Mouse (Mus musculus) brain, embryonic 14.5 days (tissue): Measurements from ENCODE around the gene Rrp1b. TPM values are rescaled to one million over a fixed set of nuclear protein-coding genes. Genes with fewer than 3 reads are reported as not detected.
A peak's percentile ranks its signal among the peaks of the same experiment; 100 is the strongest.
"Not testable (repeated sequence)": the region's sequence is repeated elsewhere in the genome, so short reads cannot be mapped to it uniquely, and the experiment has no call there.

Experiments used
- DNase-seq: peaks from one replicate; pipeline ENCODE4 v3.0.0-alpha.2; 2011; ENCODE audit warnings: low read depth
- CTCF ChIP-seq: fragments of 200-500 bp; IDR thresholded peaks from 2 replicates; pipeline ENCODE4 v1.5.1; 2012; ENCODE audit warnings: inconsistent platforms, mild to moderate bottlenecking, moderate library complexity, borderline replicate concordance; ENCODE audit not compliant: insufficient read depth, insufficient read length; ENCODE audit errors: extremely low read depth
- POLR2A ChIP-seq: fragments of 200-500 bp; IDR thresholded peaks from 2 replicates; pipeline ENCODE4 v1.6.1; 2012; ENCODE audit warnings: mild to moderate bottlenecking, inconsistent platforms, borderline replicate concordance; ENCODE audit not compliant: poor library complexity, insufficient read depth, insufficient read length, severe bottlenecking; ENCODE audit errors: extremely low read depth
- polyA plus RNA-seq: library from polyadenylated mRNA; depleted of rRNA; stranded (reverse); fragments of >200 nt; gene quantifications from 2 replicates; pipeline ENCODE4 v1.2.3, GENCODE M21; 2012; rRNA removed

Gene Rrp1b
- polyA plus RNA-seq, 1 experiment: 30.1 TPM

- TF ChIP-seq POLR2A: no peak
- TF ChIP-seq CTCF: peak; percentile 13; the same call in 1 of the 2 replicates
Observed at GRCm38 (mm10) chr17:32092895-32093294, 57.0 kb downstream of the Rrp1b start.

DNA sequence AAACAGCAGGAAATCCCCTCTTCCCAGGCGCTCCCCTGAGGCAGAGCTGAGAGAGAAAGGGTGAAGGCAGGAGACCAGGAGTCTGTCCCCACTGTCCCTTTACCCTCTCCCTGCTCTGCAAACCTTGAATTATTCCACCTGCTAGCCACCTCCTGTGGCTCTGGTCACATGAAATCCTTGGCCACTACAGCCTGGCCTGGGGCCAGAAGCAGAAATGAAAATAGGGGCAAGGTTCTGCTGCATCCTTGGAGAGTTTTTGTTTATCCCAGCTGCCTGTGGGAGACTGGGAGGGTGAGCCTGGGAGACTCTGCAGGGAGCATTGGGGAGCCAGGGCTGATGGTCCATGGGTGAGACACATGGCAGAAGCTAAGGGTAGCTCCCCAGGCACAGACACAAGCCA is 61.8 kb downstream of the Rrp1b start:
- DNase-seq: no peak
- no peak for TF ChIP-seq CTCF
- TF ChIP-seq POLR2A: no peak

More at GRCm38 (mm10) chr17:32092895-32093294, 57.0 kb downstream of the Rrp1b start:
- no peak for DNase-seq

GRCm38 (mm10) chr17:32098905-32099304 is 63.0 kb downstream of the Rrp1b start:
- DNase-seq: not testable (repeated sequence)

GRCm38 (mm10) chr17:32099574-32099942 is 63.7 kb downstream of the Rrp1b start:
- no peak for DNase-seq

DNA sequence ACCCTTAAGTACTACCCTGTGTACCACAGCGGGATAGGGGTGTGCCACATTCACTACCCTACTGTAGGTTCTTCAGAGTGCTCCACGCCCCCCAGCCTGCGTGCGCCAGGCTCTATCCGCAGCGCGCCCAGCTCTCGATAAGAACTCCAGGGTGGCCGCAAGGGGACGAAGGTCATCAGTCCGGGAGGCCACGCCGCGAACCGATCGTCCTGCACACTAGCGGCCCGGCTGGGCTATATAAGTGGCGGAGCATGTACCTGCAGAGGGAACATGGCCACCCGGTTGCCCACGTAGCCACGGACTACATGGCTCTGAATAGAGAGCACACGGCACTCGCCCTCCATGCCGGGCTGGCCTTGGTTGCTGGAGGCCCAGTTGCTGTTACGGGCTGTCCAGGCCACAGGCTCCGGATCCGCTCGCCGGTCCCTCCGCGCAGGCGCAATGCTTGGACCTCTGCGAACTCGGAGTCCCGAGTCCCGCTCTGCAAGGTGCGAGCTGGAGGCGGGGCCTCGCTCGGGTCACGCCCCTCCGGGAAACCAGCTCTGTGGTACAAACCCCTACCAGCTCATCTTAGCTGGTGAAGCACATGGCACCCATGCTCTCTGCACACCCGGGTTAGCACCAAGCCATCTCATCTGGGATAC is 64.2 kb downstream of the Rrp1b start:
- peak; percentile 79 for DNase-seq
- TF ChIP-seq CTCF (no peak), POLR2A (no peak)

More at GRCm38 (mm10) chr17:32099574-32099942, 63.7 kb downstream of the Rrp1b start:
- TF ChIP-seq POLR2A: no peak
- TF ChIP-seq CTCF: no peak

- DNase-seq: no peak
Observed at GRCm38 (mm10) chr17:32103054-32103453, 67.2 kb downstream of the Rrp1b start.

GRCm38 (mm10) chr17:32106358-32106757 is 70.5 kb downstream of the Rrp1b start:
- no peak for DNase-seq
- TF ChIP-seq CTCF (no peak), POLR2A (no peak)

More at GRCm38 (mm10) chr17:32103054-32103453, 67.2 kb downstream of the Rrp1b start:
- no peak for TF ChIP-seq POLR2A
- TF ChIP-seq CTCF: no peak

DNA sequence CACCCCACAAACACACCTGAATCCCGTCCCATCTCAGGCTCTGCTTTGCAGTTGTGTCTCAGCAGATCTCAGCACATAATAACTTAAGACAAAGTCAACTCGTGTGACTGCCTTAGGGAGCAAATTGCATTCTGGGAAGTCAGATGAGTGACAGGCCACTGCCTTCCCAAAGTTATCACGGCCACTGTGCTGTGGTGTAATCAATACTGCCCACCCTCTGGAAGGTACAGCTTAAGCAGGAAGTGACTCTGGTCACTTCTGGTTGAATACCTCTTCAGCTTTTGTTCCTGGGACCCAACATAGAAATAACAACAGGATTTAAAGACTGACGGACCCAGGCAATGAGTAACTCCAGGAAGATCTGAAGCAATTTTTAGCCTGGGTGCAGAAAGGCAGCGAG is 72.0 kb downstream of the Rrp1b start:
- TF ChIP-seq POLR2A (no peak), CTCF (no peak)
- no peak for DNase-seq

GRCm38 (mm10) chr17:32108320-32109011 is 72.6 kb downstream of the Rrp1b start:
- not testable (repeated sequence) for DNase-seq

GRCm38 (mm10) chr17:32109201-32109940 is 73.5 kb downstream of the Rrp1b start:
- no peak for DNase-seq
- no peak for TF ChIP-seq CTCF
- TF ChIP-seq POLR2A: no peak

GRCm38 (mm10) chr17:32110424-32110823 is 74.5 kb downstream of the Rrp1b start:
- TF ChIP-seq POLR2A (no peak), CTCF (no peak)
- no peak for DNase-seq

- DNase-seq: no peak
- TF ChIP-seq CTCF: no peak
- TF ChIP-seq POLR2A: no peak
Observed at GRCm38 (mm10) chr17:32110980-32111780, 75.3 kb downstream of the Rrp1b start.

Other genes with a start within 250 kb of the Rrp1b start
- 21.2 and 29.9 TPM in 2 replicates for gene Sik1, start 180.3 kb upstream of the Rrp1b start, polyA plus RNA-seq
- 0.49 and 0.55 TPM in 2 replicates for gene Hsf2bp, start 249 bp downstream of the Rrp1b start, polyA plus RNA-seq
- 27.6 and 33.0 TPM in 2 replicates for gene Notch3, start 130.8 kb downstream of the Rrp1b start, polyA plus RNA-seq
- 0.31 and 0.34 TPM in 2 replicates for gene Ephx3, start 153.4 kb downstream of the Rrp1b start, polyA plus RNA-seq
- 31.1 and 85.6 TPM in 2 replicates for gene Brd4, start 248.6 kb downstream of the Rrp1b start, polyA plus RNA-seq